Mouse (Mus musculus) kidney, embryonic 16.5 days (tissue): ENCODE data around the gene Tirap. TPM values are rescaled to one million over a fixed set of nuclear protein-coding genes. Genes with fewer than 3 reads are reported as not detected.

ENCODE experiments used
- ATAC-seq: fragments of 200-750 bp; cut with Nextera tagmentation; 2 replicates; pipeline ENCODE4 v1.8.0; 2017; ENCODE audit warnings: moderate TSS enrichment; ENCODE audit not compliant: low FRiP score, low TSS enrichment
- H3K27ac ChIP-seq: fragments of 300-500 bp; sonication (generic); 2 replicates; pipeline ENCODE4 v1.5.1; 2014; ENCODE audit warnings: low read length
- H3K27me3 ChIP-seq: fragments of 300-500 bp; sonication (generic); 2 replicates; pipeline ENCODE4 v1.6.1; 2014; ENCODE audit warnings: low read length, control low read depth, mixed read lengths; ENCODE audit not compliant: insufficient read depth
- H3K36me3 ChIP-seq: fragments of 300-500 bp; sonication (generic); 2 replicates; pipeline ENCODE4 v1.6.1; 2014; ENCODE audit warnings: low read length, control low read depth, mixed read lengths; ENCODE audit not compliant: insufficient read depth
- H3K4me1 ChIP-seq: fragments of 300-500 bp; sonication (generic); 2 replicates; pipeline ENCODE4 v1.6.1; 2014; ENCODE audit warnings: low read length, control low read depth, mixed read lengths; ENCODE audit not compliant: insufficient read depth
- H3K4me2 ChIP-seq: fragments of 300-500 bp; sonication (generic); replicated peaks from 2 replicates; pipeline ENCODE4 v1.6.1; 2014; ENCODE audit warnings: low read depth, low read length
- H3K4me3 ChIP-seq: fragments of 300-500 bp; sonication (generic); 2 replicates; pipeline ENCODE4 v1.5.1; 2014; ENCODE audit warnings: mild to moderate bottlenecking, low read length
- H3K9ac ChIP-seq: fragments of 300-500 bp; sonication (generic); replicated peaks from 2 replicates; pipeline ENCODE4 v1.6.1; 2014; ENCODE audit warnings: low read length
- H3K9me3 ChIP-seq: fragments of 300-500 bp; sonication (generic); 2 replicates; pipeline ENCODE4 v1.6.1; 2016; ENCODE audit warnings: low read length, control low read depth
- WGBS: fragments of 180-500 bp; shearing (Covaris S2); extraction: QIAGEN DNeasy Blood & Tissue Kit; methylation state at CpG from one replicate; pipeline ENCODE4 v1.1.7; 2014; 5-methylcytosine and 5-hydroxymethylcytosine counted together
- polyA plus RNA-seq: library from polyadenylated mRNA; unstranded; fragments of >200 nt; fragmentation: Nextera tagmentation; extraction: Ambion mirVana; gene quantifications from 2 replicates; pipeline ENCODE4 v1.2.1, GENCODE M21; 2015

The Tirap gene
- polyA plus RNA-seq, 1 experiment from 2014 or later, result 11.7 TPM

DNA sequence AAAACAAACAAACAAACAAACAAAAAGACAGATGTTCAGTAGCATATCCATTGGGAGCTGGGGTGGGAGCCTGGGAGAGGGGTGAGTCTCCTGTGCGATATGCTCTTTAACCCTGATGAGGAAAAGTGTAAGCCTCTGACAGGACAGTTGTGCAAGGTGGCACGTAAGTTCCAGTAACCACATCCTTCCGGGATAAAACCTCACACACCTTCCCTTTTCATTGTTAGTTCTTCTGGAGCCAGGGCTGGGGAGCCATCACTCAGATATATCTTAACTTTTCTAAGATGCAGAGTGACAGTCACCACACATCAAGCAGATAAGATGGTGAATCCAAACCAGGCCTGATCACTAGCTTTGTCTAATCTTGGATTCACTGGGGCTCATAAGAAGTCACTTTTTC lies 6.0 kb downstream of the Tirap start:
- peaks cover 13% of the 10 kb centered on the region for H3K36me3 ChIP-seq
- no peak overlapping the region for H3K4me2 ChIP-seq
- ATAC-seq, result no peak
- 98% methylated on average over 3 of the region's 3 CpGs for WGBS
- no peak overlapping the region for H3K27ac ChIP-seq
- no peak overlapping the region for H3K9ac ChIP-seq
- H3K4me1 ChIP-seq, result peaks cover 6% of the 10 kb centered on the region; the same call in 1 of the 2 replicates
- no peaks in the 10 kb centered on the region for H3K9me3 ChIP-seq
- H3K4me3 ChIP-seq, result no peak overlapping the region
- no peaks in the 10 kb centered on the region for H3K27me3 ChIP-seq

DNA sequence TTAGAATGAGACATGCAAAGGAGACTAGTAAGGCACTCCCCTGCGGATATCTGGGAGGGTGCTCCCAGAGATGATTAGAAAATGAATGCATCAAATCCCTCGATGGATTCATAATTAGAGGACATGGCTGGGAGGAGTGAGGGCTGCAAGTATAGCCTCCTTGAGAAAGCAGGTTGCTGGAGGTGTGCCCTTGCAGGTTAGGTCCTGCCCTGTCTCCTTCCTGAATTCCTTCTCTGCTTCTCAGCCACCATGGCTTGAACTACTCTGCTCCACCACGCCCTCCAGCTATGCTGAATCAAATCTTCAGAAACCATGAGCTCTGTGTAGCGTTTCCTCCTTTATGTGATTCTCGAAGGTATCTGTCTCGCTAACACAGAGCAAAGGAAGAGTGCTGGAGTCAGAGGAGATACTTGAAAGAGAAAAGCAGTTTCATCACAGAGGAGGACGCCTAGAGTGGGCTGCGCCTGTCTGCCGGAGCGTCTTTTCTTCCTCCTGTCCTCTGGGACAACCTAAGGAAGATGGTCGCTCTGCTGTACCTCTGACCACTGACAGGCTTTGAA lies 7.0 kb downstream of the Tirap start:
- no peak for ATAC-seq
- no peak overlapping the region for H3K27ac ChIP-seq
- H3K9ac ChIP-seq, result no peak overlapping the region
- H3K4me1 ChIP-seq, result no peaks in the 10 kb centered on the region
- H3K9me3 ChIP-seq, result no peaks in the 10 kb centered on the region
- H3K36me3 ChIP-seq, result peaks cover 20% of the 10 kb centered on the region
- H3K4me3 ChIP-seq, result no peak overlapping the region
- H3K27me3 ChIP-seq, result no peaks in the 10 kb centered on the region
- H3K4me2 ChIP-seq, result no peak overlapping the region
- WGBS, result 84% methylated on average over 11 of the region's 11 CpGs

DNA sequence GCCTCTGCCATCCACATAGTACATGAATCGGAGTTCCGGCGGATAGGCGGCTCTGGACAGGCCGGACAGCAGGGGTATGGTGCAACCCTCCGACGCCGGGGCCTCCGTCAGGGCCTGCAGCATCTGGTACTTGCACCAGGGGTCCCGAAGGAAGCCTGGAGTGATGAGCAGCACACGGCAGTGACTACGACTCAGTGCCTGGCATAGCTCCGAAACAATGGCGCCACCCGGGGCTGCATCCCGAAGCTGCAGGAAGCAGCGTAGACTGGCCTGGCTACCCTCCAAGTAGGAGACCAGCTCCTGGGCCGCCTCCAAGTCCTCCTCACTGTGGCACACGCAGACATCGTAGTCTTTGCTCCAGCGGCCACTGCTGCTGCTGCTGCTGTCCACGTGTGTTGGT lies 11.4 kb downstream of the Tirap start:
- Histone ChIP-seq H3K9me3 (no peaks in the 10 kb centered on the region), H3K27me3 (no peaks in the 10 kb centered on the region), H3K4me3 (no peak overlapping the region), H3K27ac (no peak overlapping the region), H3K4me1 (no peaks in the 10 kb centered on the region), H3K9ac (no peak overlapping the region), H3K36me3 (peaks cover 26% of the 10 kb centered on the region), H3K4me2 (no peak overlapping the region)
- 82% methylated on average over 22 of the region's 22 CpGs for WGBS
- ATAC-seq, result 0 out of 2 replicates have a peak, but pooled peaks have one; percentile 12

DNA sequence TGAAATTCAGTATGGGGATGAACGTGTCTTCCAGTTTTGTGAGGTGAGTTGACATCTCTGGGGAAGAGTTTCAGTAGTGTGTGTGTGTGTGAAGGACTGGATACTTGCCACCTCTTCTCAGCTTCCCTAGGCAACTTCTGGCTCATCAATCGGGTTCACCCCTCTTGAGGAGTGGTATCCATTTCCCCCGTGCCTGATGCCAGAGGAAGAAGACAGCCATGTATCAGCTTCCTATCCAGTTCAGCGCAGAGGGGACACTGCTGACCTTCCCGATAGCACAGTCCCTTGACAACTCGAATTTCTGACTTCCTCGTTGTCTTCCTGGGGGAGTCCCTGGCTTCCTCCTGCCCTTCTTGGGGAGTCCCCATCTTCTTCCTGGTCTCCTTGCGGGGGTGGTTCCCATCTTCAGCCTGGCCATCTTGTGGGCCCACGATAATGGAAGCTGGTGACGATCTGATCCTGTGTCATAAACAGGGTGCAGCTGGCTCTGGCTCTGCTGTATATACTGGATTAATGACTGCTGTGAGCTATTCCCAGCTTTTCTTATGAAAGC lies 12.7 kb downstream of the Tirap start:
- H3K9ac ChIP-seq, result no peak overlapping the region
- H3K27me3 ChIP-seq, result no peaks in the 10 kb centered on the region
- ATAC-seq, result no peak
- H3K9me3 ChIP-seq, result no peaks in the 10 kb centered on the region
- H3K4me1 ChIP-seq, result no peaks in the 10 kb centered on the region
- H3K4me3 ChIP-seq, result no peak overlapping the region
- H3K27ac ChIP-seq, result no peak overlapping the region
- peaks cover 26% of the 10 kb centered on the region for H3K36me3 ChIP-seq
- WGBS, result 82% methylated on average over 10 of the region's 10 CpGs
- H3K4me2 ChIP-seq, result no peak overlapping the region

DNA sequence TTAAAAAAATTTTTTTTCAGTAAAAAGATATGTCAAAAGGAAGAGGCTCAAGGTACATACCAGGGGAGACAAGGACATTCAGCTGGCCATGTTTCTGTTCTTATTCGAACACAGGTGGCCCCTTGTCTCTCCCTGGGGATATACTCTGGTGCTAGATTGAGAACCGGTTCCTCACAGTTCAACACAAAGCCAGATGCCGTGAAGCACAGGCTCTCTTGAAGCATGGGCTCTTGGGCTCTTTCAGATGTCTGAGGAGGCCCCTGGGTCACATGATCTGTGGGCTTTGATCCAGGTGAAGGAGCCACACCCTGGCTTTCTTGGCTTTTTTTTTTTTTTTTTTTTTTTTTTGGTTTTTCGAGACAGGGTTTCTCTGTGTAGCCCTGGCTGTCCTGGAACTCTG lies 13.7 kb downstream of the Tirap start:
- Histone ChIP-seq H3K4me2 (no peak overlapping the region), H3K36me3 (peaks cover 26% of the 10 kb centered on the region), H3K4me1 (no peaks in the 10 kb centered on the region), H3K9ac (no peak overlapping the region), H3K27me3 (no peaks in the 10 kb centered on the region), H3K27ac (no peak overlapping the region), H3K9me3 (no peaks in the 10 kb centered on the region), H3K4me3 (no peak overlapping the region)
- WGBS, result 72% methylated on average over 4 of the region's 4 CpGs
- ATAC-seq, result no peak

DNA sequence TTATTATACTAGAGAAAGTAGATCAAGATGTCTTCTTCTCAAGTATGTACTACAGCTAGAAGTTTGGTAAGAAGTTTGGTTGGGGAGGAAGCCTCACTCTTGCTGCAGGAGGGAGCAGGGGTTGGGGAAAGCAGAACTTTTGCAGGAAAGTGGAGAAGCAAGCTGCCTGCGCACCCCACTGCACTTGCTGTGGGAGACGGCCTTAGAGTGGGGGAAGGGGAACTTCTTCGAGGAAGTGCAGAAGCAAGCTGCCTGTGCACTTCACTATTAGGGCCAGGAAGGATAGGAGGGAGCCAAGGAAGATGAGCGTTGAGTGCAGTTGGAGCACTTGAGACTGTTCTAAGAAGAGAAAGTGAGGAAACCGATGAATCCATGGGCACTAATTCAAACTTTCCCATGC lies 16.7 kb downstream of the Tirap start:
- Histone ChIP-seq H3K4me2 (no peak overlapping the region), H3K9me3 (no peaks in the 10 kb centered on the region), H3K9ac (no peak overlapping the region), H3K27ac (no peak overlapping the region), H3K27me3 (no peaks in the 10 kb centered on the region), H3K4me3 (no peak overlapping the region), H3K4me1 (no peaks in the 10 kb centered on the region), H3K36me3 (peaks cover 8% of the 10 kb centered on the region)
- no peak for ATAC-seq
- 55% methylated on average over 5 of the region's 5 CpGs for WGBS

DNA sequence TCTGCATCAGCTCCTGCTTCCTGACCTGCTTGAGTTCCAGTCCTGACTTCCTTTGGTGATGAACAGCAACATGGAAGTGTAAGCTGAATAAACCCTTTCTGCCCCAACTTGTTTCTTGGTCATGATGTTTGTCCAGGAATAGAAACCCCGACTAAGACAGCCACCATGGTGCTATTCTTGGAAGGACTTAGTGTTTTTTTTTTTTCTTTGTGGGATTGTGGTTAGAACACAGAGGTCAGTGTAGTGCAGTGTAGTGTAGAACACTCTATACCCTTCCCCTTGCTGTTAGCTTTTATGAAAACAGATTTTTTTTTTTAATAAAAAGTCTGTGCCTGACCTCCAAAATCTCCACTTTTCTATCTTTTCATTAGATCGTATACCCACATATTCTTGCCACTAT lies 17.3 kb downstream of the Tirap start:
- no peaks in the 10 kb centered on the region for H3K9me3 ChIP-seq
- H3K4me1 ChIP-seq, result no peaks in the 10 kb centered on the region
- 79% methylated on average over 2 of the region's 2 CpGs for WGBS
- no peaks in the 10 kb centered on the region for H3K27me3 ChIP-seq
- H3K4me3 ChIP-seq, result no peak overlapping the region
- ATAC-seq, result no peak
- no peak overlapping the region for H3K9ac ChIP-seq
- H3K36me3 ChIP-seq, result peaks cover 7% of the 10 kb centered on the region; the same call in 1 of the 2 replicates
- H3K4me2 ChIP-seq, result no peak overlapping the region
- no peak overlapping the region for H3K27ac ChIP-seq

DNA sequence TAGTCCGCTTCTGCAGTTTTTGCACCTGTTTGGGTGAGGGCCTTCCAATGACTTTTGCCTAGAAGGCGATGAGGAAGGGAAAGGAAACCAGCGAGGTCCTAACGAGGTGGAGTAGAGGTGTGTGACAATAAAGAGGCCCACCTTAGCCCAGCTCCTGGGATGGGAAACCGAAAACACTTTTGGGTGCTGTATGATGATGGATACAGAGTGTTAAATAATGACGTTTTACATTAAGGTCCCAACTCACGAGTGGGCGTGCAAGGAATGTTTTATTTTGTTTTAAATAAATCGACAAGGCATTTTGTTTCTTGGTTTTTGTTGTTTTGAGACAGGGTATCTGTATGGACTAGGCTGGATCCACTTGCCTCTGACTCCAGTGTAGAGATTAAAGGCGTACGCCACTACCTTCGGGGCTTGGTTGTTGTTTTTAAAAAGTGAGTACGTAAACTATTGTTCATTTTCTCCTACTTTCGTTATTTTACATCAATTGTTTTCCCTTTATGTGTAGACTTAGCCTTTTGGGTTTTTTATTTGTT lies 23.9 kb downstream of the Tirap start:
- no peaks in the 10 kb centered on the region for H3K36me3 ChIP-seq
- H3K4me2 ChIP-seq, result peak overlapping the region; percentile 77
- no peaks in the 10 kb centered on the region for H3K9me3 ChIP-seq
- 0 out of 2 replicates have a peak, but pooled peaks have one; percentile 8 for ATAC-seq
- H3K9ac ChIP-seq, result peak overlapping the region; percentile 79
- H3K27me3 ChIP-seq, result no peaks in the 10 kb centered on the region
- H3K4me1 ChIP-seq, result peaks cover 17% of the 10 kb centered on the region
- WGBS, result 49% methylated on average over 14 of the region's 14 CpGs
- H3K4me3 ChIP-seq, result peak overlapping the region; percentile 80
- H3K27ac ChIP-seq, result no peak overlapping the region

DNA sequence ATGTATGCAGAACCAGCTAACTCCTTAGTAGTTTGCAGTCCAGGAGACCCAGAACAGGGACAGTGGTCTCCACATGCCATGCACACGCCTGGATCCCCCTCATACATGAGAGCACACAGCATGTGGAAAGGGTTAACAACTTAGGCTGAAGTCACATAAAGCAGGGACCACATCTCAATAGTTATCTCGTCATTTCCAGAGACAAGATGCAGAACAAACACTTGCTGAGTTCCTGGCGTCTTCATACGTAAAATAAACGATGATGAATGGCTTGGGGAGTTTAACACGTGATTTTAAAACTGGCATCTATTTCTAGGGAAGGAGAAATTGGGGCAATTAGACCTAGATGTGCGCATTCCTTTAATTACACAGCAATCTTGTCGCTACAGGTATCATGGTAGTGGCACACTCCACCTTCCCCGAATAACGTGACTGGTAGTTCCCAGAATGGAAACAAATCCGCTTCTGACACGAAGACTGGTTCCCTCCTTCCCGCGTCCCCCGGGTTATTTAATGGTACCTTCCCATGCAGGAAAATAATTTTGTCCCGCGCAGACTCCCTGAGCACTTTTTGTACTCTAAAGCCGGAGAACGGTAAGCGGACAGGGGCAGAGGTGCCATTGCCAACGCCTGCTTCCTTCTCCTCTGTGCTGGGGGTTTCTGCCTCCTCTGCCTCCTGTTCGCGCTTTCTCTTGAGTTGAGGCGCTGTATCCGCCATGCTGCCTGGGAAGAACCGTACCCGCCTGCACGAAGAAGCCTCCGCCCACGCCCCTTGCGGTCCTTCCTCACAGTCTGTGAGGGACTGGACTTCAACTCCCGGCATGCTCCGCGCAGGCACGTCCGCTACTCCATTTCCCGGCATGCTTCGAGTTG lies 24.6 kb downstream of the Tirap start, which contains the start of gene Dcps:
Gene Dcps (minus strand): TSS at position 811 of the 873 bp plus-strand sequence.
- Histone ChIP-seq H3K9ac (peak within 1 kb of the TSS; percentile 79), H3K4me3 (peak within 1 kb of the TSS; percentile 80), H3K27ac (peak within 1 kb of the TSS; percentile 92), H3K9me3 (no peaks in the 10 kb centered on the region), H3K36me3 (peaks cover 4% of the 10 kb centered on the region; the same call in 1 of the 2 replicates), H3K4me2 (peak within 1 kb of the TSS; percentile 77), H3K4me1 (peaks cover 17% of the 10 kb centered on the region), H3K27me3 (no peaks in the 10 kb centered on the region)
- WGBS, result under 1% methylated on average over 38 of the region's 38 CpGs
- ATAC-seq, result peak; percentile 98
